Comparison of ENCODE assay signal across 9 mouse cellular contexts in genomic region chr7:79729169-79729568, GRCm38 (mm10). TPM values are rescaled to one million over a fixed set of nuclear protein-coding genes. Genes with fewer than 3 reads are reported as not detected.
DNase-seq lines count a peak whose midpoint lies in the region.
"Had no signal": no experiment of that assay in that cellular context is flagged by ENCODE, and none has a peak within 500 bp of the region (broad histone marks: within the 10 kb centered on the region; RNA-seq: fewer than 3 reads in every experiment).

No protein-coding gene starts in this region.

- DNase-seq in left cerebral cortex, adult 18-20 months (ENCODE audit: low spot score in 2 of 2) = peak; percentile 61 to 65
- DNase-seq in left cerebral cortex, adult 11 months (ENCODE audit: low spot score) = no peak
- DNase-seq in adrenal gland, adult 2 months = peak; percentile 78
- DNase-seq in forebrain, embryonic 10.5 days (ENCODE audit: extremely low spot score, low spot score) = peak; percentile 78
- DNase-seq in induced T-regulatory cell, adult 2 months (ENCODE audit: low read depth) = peak; percentile 83
- DNase-seq in limb, embryonic 10.5 days (ENCODE audit: low spot score) = peak; percentile 86
- DNase-seq in natural killer cell, adult 2 months (ENCODE audit: low spot score in 2 of 2) = peak; percentile 16 to 57
- peak; percentile 79 for DNase-seq in thymus, postnatal 14 days

- H3K4me3 ChIP-seq in forebrain, embryonic 10.5 days = no peak overlapping the region
- no peak overlapping the region for H3K4me3 ChIP-seq in limb, embryonic 10.5 days

- H3K27ac ChIP-seq in forebrain, embryonic 10.5 days = no peak overlapping the region
- no peak overlapping the region for H3K27ac ChIP-seq in limb, embryonic 10.5 days

- H3K36me3 ChIP-seq in forebrain, embryonic 10.5 days (replicated peaks) = no peaks in the 10 kb centered on the region
- H3K36me3 ChIP-seq in limb, embryonic 10.5 days = no peaks in the 10 kb centered on the region

- H3K4me1 ChIP-seq in forebrain, embryonic 10.5 days = peaks cover 15% of the 10 kb centered on the region
- H3K4me1 ChIP-seq in limb, embryonic 10.5 days = peaks cover 5% of the 10 kb centered on the region; the same call in 1 of the 2 replicates

- H3K9me3 ChIP-seq in forebrain, embryonic 10.5 days = no peaks in the 10 kb centered on the region
- H3K9me3 ChIP-seq in limb, embryonic 10.5 days (replicated peaks) = no peaks in the 10 kb centered on the region

- peaks cover 41% of the 10 kb centered on the region for H3K27me3 ChIP-seq in forebrain, embryonic 10.5 days (ENCODE audit: poor library complexity, severe bottlenecking)
- H3K27me3 ChIP-seq in limb, embryonic 10.5 days (ENCODE audit: low read depth, poor library complexity, severe bottlenecking) = peaks cover 48% of the 10 kb centered on the region

- WGBS in forebrain, embryonic 10.5 days = 10% methylated on average over 8 of the region's 8 CpGs
- WGBS in limb, embryonic 10.5 days = 11% methylated on average over 8 of the region's 8 CpGs

RNA-seq across cellular contexts. Expression of gene Plin1, which starts 3.5 kb away (rescaled TPM):
- not detected for total RNA-seq in left cerebral cortex, adult 18-20 months (2021)
- 100 to 1,000 TPM; 564 to 869 TPM for total RNA-seq in adrenal gland, adult 2 months (2021)
- 554 and 930 TPM in 2 replicates for polyA plus RNA-seq in adrenal gland, adult 2 months (2012; rRNA removed)
- not detected in 2 replicates for polyA plus RNA-seq in forebrain, embryonic 10.5 days (2016; fragmentation: Nextera tagmentation; extraction: Ambion mirVana)
- polyA plus RNA-seq in limb, embryonic 10.5 days (2016; fragmentation: Nextera tagmentation; extraction: Ambion mirVana) = not detected in 2 replicates
- total RNA-seq: neutrophil, adult 5-6 weeks had no signal

RNA-seq across cellular contexts. Expression of gene Kif7, which starts 13.6 kb away (rescaled TPM):
- 1 to 10 TPM; 1.1 to 1.6 TPM for total RNA-seq in left cerebral cortex, adult 18-20 months (2021)
- 1 to 10 TPM; 1.8 to 4.2 TPM for total RNA-seq in adrenal gland, adult 2 months (2021)
- polyA plus RNA-seq in adrenal gland, adult 2 months (2012; rRNA removed) = 2.9 and 4.7 TPM in 2 replicates
- 6.3 and 6.4 TPM in 2 replicates for polyA plus RNA-seq in forebrain, embryonic 10.5 days (2016; fragmentation: Nextera tagmentation; extraction: Ambion mirVana)
- 7.2 and 8.5 TPM in 2 replicates for polyA plus RNA-seq in limb, embryonic 10.5 days (2016; fragmentation: Nextera tagmentation; extraction: Ambion mirVana)

RNA-seq across cellular contexts. Expression of gene Pex11a, which starts 13.8 kb away (rescaled TPM):
- 10 to 100 TPM; 10.9 to 11.9 TPM for total RNA-seq in left cerebral cortex, adult 18-20 months (2021)
- 10 to 100 TPM; 53.4 to 53.7 TPM for total RNA-seq in adrenal gland, adult 2 months (2021)
- 34.9 and 39.7 TPM in 2 replicates for polyA plus RNA-seq in adrenal gland, adult 2 months (2012; rRNA removed)
- polyA plus RNA-seq in forebrain, embryonic 10.5 days (2016; fragmentation: Nextera tagmentation; extraction: Ambion mirVana) = 9.6 and 11.0 TPM in 2 replicates
- 6.6 and 11.3 TPM in 2 replicates for polyA plus RNA-seq in limb, embryonic 10.5 days (2016; fragmentation: Nextera tagmentation; extraction: Ambion mirVana)
- total RNA-seq: neutrophil, adult 5-6 weeks had no signal

RNA-seq across cellular contexts. Expression of gene Wdr93, which starts 13.8 kb away (rescaled TPM):
- total RNA-seq in left cerebral cortex, adult 18-20 months (2021) = under 1 TPM in 1 of 2 experiments, not detected in 1; 0.21 TPM
- total RNA-seq in adrenal gland, adult 2 months (2021) = 1 to 10 TPM; 1.5 to 1.6 TPM
- polyA plus RNA-seq in adrenal gland, adult 2 months (2012; rRNA removed) = 1.5 and 1.8 TPM in 2 replicates
- 0.34 and 0.45 TPM in 2 replicates for polyA plus RNA-seq in forebrain, embryonic 10.5 days (2016; fragmentation: Nextera tagmentation; extraction: Ambion mirVana)
- polyA plus RNA-seq in limb, embryonic 10.5 days (2016; fragmentation: Nextera tagmentation; extraction: Ambion mirVana) = 0.19 and 0.35 TPM in 2 replicates
- total RNA-seq: neutrophil, adult 5-6 weeks had no signal

Comparison
In these comparisons a context has a peak if more than half of its experiments do, and no peak if none do; other contexts are left out.
1. RNA of gene Plin1, which starts 3.5 kb away (polyA plus RNA-seq): 554 to 930 TPM in adrenal gland, adult 2 months; not detected in forebrain, embryonic 10.5 days and not detected in limb, embryonic 10.5 days; every median in the first group is over 100 times any median in the second.